Mouse (Mus musculus): Measurements from ENCODE around the gene 9130019O22Rik.
"Not testable (repeated sequence)": the region's sequence is repeated elsewhere in the genome, so short reads cannot be mapped to it uniquely, and the experiment has no call there.

Gene 9130019O22Rik

DNA sequence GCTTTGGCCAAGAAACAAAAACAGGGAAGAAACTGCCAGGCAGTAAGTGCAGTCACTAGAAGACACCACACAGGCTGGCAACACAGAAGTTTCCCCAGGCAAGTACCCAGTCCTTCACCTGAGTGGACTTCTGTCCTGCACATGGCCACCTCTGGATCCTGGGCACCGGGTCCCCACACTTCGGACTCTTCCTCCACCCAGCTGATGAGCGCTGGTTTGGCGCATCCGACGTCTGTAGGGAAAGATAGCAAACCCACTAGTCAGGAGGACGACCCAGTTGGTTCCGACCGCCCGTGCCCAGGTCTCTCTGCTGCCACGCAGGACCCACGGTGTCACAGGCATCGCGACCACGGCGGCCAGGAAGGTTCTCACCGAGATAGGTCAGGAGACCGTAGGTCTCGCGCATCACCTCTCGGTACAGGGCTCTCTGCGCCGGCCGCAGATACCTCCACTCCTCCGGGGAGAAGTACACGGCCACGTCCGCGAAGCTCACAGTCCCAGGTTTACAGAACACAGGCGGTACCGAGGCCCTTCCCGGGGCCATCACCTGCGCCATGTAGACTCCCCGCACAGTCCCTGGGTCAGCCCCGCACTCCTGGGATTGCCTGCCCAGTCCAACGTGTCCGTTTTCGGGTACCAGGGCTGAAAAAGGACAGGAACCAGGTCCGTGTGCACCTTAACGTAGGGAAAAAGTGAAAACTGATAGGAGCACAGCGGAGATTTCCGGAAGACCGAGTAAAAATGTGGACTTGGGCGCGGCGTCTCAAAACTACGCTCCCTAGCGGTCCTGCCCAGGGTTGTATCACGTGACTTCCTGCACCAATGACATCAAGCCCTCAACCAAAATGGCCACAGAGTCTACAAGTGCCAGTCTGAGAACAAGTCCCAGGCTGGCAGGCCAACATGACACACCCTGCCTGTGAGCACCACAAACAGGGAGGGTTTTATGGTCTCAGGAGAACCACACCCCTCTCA lies 11.4 kb downstream of the 9130019O22Rik start, which contains the start of gene Zfp747:
Gene Zfp747 (minus strand): TSS at position 780 of the 975 bp plus-strand sequence.
- peak; percentile 95 for DNase-seq

GRCm38 (mm10) chr7:127371870-127372269 lies 15.1 kb downstream of the 9130019O22Rik start:
- not testable (repeated sequence) for DNase-seq

- no peak for DNase-seq
These were observed 15.8 kb downstream of the 9130019O22Rik start for GRCm38 (mm10) chr7:127371213-127371612.

DNA sequence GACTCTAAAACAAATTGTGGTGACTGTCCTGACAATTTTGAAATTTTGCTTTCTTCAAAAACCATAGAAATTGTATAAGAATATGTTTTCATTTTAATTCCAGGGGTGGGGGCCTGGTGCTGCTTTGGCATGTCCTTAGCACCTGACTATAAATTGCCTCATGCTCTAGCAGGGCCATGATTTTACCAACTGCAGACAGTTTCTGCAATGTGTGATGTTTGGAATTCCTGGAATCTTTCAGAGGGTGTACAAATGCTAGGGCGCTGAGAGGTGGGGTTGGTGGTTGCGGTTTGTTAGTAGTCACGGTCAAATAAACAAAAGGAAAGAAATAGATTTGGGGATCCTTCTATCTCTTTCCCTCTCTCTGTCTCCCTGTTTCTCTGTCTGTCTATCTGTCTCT lies 20.7 kb downstream of the 9130019O22Rik start:
- DNase-seq: no peak

GRCm38 (mm10) chr7:127364166-127364565 lies 22.8 kb downstream of the 9130019O22Rik start:
- no peak for DNase-seq

DNA sequence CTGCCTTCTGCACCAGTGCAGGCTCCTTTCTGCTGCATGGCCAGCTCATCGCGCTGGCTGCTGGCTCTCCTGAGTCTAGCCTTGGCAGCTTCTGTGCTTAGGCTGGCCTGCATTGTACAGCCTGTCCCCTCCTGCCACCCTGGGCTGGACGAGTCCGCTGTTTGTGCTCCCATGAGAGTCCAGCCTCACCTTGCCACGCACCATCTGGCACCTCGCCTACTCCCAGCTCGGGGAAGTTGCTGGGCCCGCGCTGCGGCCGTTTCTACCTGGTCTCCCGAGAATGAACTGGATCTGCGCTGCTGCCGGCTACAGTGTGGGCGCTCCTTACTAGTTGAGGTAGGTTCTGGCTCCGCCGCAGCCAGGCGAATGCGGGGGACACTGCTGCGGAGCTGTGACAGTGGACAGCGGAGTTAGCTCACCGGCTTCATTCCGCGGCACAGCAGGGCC lies 23.5 kb downstream of the 9130019O22Rik start:
- peak; percentile 56 for DNase-seq

GRCm38 (mm10) chr7:127362418-127362817 lies 24.5 kb downstream of the 9130019O22Rik start:
- DNase-seq: peak; percentile 75

- DNase-seq: no peak
These were observed 25.5 kb downstream of the 9130019O22Rik start for GRCm38 (mm10) chr7:127361449-127361848.

DNA sequence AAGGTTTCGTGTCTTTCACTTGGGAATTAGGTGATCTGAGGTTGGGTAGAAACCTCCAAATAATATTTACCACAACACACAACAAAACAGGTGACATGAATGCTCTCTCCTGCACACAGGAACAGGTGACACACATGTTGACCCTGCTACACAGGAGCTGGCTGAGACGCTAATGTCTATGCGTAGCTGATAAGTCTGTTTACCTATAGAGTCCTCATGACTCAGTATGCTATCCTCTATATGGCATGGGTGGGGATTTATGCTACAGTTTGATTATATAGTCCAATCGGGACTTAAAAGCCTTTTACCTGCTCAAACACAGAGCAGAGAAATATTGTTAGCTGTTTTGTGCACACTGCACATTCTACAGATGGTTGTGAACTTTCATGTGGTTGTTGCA lies 26.7 kb downstream of the 9130019O22Rik start:
- DNase-seq: no peak

DNA sequence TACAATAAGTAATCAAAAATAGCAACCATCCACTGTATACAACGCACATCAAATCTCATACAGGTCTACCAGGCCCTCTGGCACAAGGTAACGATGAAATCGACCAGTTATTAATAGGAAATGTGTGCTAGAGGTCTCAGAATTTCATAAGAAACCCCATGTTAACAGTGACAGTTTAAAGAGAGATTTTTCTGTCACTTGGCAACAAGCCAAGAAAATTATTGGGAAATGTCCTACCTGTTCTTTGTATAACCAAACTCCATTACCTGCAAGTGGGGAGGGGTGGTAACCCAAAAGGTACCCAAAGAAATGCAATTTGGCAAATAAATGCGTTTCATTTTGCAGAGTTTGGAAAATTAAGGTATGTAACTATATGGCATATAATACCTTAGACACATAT lies 28.5 kb downstream of the 9130019O22Rik start:
- DNase-seq: no peak

GRCm38 (mm10) chr7:127357871-127358270 lies 29.1 kb downstream of the 9130019O22Rik start:
- DNase-seq: no peak

DNA sequence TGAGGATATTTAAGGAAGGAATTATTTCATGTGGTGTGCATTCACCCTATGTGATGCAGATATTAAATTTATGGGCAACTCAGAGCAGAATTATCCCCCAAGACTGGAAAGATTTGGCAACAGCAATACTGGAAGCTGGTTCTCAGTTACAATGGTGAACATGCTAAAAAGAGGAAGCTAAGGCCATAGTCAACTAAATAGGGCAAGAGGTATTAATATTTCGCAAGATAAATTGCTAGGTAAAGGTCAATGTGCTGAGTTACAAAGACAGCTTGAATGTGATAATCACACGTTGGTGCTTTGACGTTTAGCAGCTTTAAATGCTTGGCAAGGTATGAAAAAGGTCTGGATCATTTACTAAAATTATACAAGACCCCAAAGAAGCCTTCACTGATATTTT lies 31.2 kb downstream of the 9130019O22Rik start:
- DNase-seq: no peak

GRCm38 (mm10) chr7:127351230-127352004 lies 35.5 kb downstream of the 9130019O22Rik start:
- DNase-seq: no peak

- DNase-seq: peak; percentile 26
These were observed 40.3 kb downstream of the 9130019O22Rik start for GRCm38 (mm10) chr7:127346676-127347075.

- peak; percentile 97 for DNase-seq
These were observed 41.2 kb downstream of the 9130019O22Rik start, which contains the start of gene Zfp768 for GRCm38 (mm10) chr7:127345512-127346325. Gene Zfp768 (minus strand): TSS chr7:127345589.

DNA sequence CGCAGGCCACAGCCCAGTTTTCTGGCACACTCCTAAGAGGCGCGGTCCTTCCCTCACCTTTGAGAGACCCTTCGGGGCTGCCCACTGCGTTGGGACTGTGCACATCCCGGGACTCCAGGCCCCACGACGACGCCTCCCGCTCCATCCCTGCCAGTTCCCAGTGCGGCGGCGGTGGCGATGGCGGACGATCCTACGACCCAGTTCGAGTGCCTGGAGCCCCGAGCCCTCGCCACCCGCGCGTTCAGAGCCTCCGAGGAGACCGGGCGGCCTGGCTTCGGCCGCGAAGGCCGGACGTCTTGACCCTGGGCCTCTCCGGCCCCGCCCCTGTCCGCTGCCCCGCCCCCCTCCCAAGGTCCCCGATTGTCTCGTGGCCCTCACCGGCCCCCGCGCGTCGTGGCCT lies 41.9 kb downstream of the 9130019O22Rik start:
- no peak for DNase-seq

- DNase-seq: no peak
These were observed 42.6 kb downstream of the 9130019O22Rik start for GRCm38 (mm10) chr7:127344371-127344770.

GRCm38 (mm10) chr7:127343351-127344019 lies 43.5 kb downstream of the 9130019O22Rik start:
- no peak for DNase-seq

DNA sequence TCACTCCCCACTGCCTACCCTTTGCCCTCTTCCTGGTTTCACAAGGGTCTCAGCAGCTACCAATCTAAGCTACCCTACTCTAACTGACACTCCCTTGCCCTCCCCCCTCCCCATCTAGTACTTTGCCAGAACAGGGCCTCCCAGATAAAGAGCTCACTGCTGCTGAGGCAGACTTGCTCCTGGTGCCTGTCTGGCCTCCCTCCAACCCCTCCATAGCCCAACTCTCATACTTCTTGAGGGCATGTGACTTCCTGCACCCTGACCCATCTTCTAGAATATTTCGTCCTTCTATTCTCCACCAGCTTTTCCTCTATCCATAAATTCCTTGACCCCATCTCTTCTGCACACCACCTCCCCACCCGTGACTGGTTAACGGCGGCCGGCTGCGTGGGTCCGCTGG lies 44.1 kb downstream of the 9130019O22Rik start:
- DNase-seq: no peak

GRCm38 (mm10) chr7:127342332-127342731 lies 44.6 kb downstream of the 9130019O22Rik start:
- DNase-seq: no peak

DNA sequence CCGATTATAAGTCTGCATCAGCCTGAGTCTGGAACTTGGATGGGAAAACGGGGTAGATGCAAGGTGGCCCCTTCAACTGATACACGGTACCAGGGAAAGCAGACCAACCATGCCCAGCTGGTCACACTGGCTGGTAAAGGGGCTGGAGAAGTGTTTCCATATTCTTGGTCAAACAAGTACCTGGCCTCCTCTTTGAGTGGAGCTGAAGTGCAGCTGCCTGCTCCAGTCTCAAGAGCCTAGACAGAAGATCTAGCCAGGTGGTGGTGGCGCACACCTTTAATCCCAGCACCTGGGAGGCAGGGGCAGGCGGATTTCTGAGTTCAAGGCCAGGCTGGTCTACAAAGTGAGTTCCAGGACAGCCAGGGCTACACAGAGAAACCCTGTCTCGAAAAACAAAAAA lies 45.1 kb downstream of the 9130019O22Rik start:
- not testable (repeated sequence) for DNase-seq

GRCm38 (mm10) chr7:127341356-127341755 lies 45.6 kb downstream of the 9130019O22Rik start:
- no peak for DNase-seq
